Mouse (Mus musculus): ENCODE data around the gene Rpl31. TPM values are rescaled to one million over a fixed set of nuclear protein-coding genes. Genes with fewer than 3 reads are reported as not detected.

Rpl31 gene
- polyA plus RNA-seq (2015; fragmentation: Nextera tagmentation; extraction: Ambion mirVana), result 525 and 532 TPM in 2 replicates

DNA sequence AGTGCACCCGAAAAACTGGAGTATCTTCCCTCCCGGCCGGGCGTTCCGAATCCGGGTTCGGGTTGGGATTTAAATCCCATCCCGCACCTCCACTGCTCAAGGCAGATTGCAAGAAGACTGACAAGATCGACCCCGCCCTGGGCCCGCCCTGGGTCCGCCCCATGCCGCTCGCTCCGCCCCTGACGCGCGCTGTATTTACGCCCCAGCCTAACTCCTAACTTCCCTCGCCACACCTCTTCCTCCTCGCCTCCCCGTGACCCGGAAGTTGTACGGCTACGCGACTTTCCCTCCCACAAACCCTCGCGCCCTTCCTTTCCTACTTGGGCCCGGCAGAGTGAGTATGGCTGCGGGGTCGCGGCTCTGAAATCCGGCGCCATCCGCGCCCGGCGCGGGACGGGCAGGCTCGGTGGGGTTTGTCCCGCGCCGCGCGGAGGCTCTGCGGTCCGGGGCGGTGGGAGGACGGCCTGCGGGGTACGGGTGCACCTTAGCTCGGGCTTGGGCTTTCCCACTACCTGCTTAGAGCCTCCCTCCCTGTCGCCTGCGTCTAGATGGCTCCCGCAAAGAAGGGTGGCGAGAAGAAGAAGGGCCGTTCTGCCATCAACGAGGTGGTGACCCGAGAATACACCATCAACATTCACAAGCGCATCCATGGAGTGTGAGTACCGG is at the start of gene Rpl31:
Gene Rpl31 (plus strand): TSS at position 242 of the 666 bp plus-strand sequence.
- H3K9me3 ChIP-seq (replicated peaks), result no peaks in the 10 kb centered on the region
- H3K4me1 ChIP-seq, result peaks cover 18% of the 10 kb centered on the region
- peak; percentile 99 for ATAC-seq (ENCODE audit: insufficient number of reproducible peaks, low FRiP score, low TSS enrichment, low read depth)
- H3K27me3 ChIP-seq, result no peaks in the 10 kb centered on the region
- peak within 1 kb of the TSS; percentile 81 for H3K4me3 ChIP-seq (replicated peaks)
- H3K9ac ChIP-seq, result peak within 1 kb of the TSS; percentile 91
- under 1% methylated on average over 62 of the region's 62 CpGs for WGBS
- peak within 1 kb of the TSS; percentile 95 for H3K27ac ChIP-seq (replicated peaks)
- H3K4me2 ChIP-seq (replicated peaks), result peak within 1 kb of the TSS; percentile 72
- H3K36me3 ChIP-seq, result peaks cover 34% of the 10 kb centered on the region

DNA sequence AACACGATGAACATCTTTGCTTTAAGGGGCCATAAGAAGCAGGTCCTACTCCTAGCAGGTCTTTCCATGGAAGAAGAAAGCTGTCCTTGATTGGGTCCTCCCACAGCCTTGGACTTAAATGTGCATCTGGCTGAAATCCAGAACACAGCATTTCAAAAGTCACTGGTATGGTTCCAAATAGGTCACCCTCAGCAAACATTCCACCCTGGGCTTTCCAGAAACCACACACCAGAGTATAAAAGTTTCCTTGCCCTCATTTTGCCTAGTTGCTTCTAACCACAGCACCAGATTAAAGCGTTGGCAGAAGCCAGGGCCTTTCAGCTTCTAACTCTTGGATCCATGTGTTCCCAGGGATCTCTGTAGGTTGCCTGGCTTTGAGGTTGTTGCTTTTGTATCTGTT is 49.7 kb upstream of the Rpl31 start:
- no peaks in the 10 kb centered on the region for H3K36me3 ChIP-seq
- no peaks in the 10 kb centered on the region for H3K9me3 ChIP-seq (replicated peaks)
- H3K27ac ChIP-seq (replicated peaks), result peak overlapping the region; percentile 71; the same call in 1 of the 2 replicates
- H3K4me3 ChIP-seq (replicated peaks), result no peak overlapping the region
- ATAC-seq (ENCODE audit: insufficient number of reproducible peaks, low FRiP score, low TSS enrichment, low read depth), result peak; percentile 63
- 58% methylated on average over 2 of the region's 2 CpGs for WGBS
- H3K9ac ChIP-seq, result no peak overlapping the region
- H3K27me3 ChIP-seq, result no peaks in the 10 kb centered on the region
- peaks cover 47% of the 10 kb centered on the region for H3K4me1 ChIP-seq
- H3K4me2 ChIP-seq (replicated peaks), result no peak overlapping the region

DNA sequence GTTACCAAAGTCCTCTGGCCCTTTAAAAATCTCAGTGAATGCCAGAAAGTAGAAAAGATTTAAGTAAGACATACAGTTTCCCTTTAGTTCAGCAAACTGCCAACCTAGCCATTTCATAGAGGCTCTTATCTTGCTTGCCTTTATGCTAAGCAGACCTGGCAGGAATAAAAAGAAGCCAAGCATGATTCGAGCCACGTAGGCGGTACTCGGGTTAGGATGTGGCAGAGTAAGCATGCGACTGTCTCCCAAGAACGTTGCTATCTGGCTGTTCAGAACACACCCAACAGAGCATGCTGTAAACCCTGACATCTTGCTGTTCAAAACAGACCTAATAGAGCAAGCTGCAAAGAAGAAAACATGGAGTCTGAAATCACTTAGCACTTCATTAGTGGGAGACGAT is 48.8 kb upstream of the Rpl31 start:
- no peak for ATAC-seq (ENCODE audit: insufficient number of reproducible peaks, low FRiP score, low TSS enrichment, low read depth)
- Histone ChIP-seq H3K9me3 (replicated peaks) (no peaks in the 10 kb centered on the region), H3K4me1 (peaks cover 38% of the 10 kb centered on the region), H3K4me2 (replicated peaks) (no peak overlapping the region), H3K27ac (replicated peaks) (peak overlapping the region; percentile 39; the same call in 1 of the 2 replicates), H3K9ac (no peak overlapping the region), H3K4me3 (replicated peaks) (no peak overlapping the region), H3K36me3 (no peaks in the 10 kb centered on the region), H3K27me3 (no peaks in the 10 kb centered on the region)
- 47% methylated on average over 7 of the region's 7 CpGs for WGBS

DNA sequence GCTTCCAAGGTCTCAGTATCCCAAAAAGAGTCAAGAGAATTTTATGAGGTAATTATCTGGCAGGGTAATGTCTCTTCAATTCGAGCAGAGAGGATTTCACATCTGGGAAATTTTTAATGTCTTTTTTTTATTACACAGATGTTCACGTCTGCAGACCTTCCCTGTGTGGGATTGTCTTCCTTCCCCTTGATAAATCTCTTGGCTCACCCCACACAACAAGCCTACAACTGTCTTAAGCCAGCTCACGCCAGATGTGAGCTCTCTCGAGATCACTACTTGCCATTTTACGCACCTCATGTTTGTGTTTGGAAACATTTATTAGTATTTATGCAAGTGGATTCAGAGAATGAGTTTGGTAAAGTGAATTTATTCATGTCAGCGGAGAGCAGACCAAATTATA is 45.7 kb upstream of the Rpl31 start:
- WGBS, result 43% methylated on average over 6 of the region's 6 CpGs
- peak overlapping the region; percentile 52 for H3K27ac ChIP-seq (replicated peaks)
- H3K4me1 ChIP-seq, result peaks cover 34% of the 10 kb centered on the region
- H3K4me2 ChIP-seq (replicated peaks), result no peak overlapping the region
- H3K9ac ChIP-seq, result no peak overlapping the region
- no peak overlapping the region for H3K4me3 ChIP-seq (replicated peaks)
- ATAC-seq (ENCODE audit: insufficient number of reproducible peaks, low FRiP score, low TSS enrichment, low read depth), result no peak
- no peaks in the 10 kb centered on the region for H3K27me3 ChIP-seq
- no peaks in the 10 kb centered on the region for H3K9me3 ChIP-seq (replicated peaks)
- no peaks in the 10 kb centered on the region for H3K36me3 ChIP-seq

DNA sequence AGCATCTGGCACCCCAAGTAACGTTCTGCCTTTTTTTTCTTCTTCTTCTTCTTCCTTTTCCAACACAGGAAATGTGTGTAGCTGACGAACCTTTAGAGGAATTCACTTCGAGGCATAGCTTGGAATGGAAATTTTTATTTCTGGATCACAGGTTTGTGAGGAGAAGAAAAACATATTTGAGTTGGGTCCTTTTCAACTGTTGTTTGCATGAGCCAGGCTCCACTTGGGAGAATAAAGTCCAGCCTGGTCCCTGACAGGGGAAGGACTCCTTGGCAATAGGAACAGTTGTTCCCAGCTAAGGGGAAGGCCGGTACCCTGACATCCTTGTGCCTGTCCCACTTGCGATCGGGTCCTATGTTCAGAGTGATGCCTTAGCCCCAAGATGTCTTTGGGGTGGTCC is 42.4 kb upstream of the Rpl31 start:
- H3K4me1 ChIP-seq, result peaks cover 11% of the 10 kb centered on the region
- no peak overlapping the region for H3K4me3 ChIP-seq (replicated peaks)
- H3K9me3 ChIP-seq (replicated peaks), result no peaks in the 10 kb centered on the region
- no peaks in the 10 kb centered on the region for H3K27me3 ChIP-seq
- H3K9ac ChIP-seq, result no peak overlapping the region
- H3K36me3 ChIP-seq, result no peaks in the 10 kb centered on the region
- no peak overlapping the region for H3K4me2 ChIP-seq (replicated peaks)
- WGBS, result 73% methylated on average over 6 of the region's 6 CpGs
- no peak for ATAC-seq (ENCODE audit: insufficient number of reproducible peaks, low FRiP score, low TSS enrichment, low read depth)
- no peak overlapping the region for H3K27ac ChIP-seq (replicated peaks)

DNA sequence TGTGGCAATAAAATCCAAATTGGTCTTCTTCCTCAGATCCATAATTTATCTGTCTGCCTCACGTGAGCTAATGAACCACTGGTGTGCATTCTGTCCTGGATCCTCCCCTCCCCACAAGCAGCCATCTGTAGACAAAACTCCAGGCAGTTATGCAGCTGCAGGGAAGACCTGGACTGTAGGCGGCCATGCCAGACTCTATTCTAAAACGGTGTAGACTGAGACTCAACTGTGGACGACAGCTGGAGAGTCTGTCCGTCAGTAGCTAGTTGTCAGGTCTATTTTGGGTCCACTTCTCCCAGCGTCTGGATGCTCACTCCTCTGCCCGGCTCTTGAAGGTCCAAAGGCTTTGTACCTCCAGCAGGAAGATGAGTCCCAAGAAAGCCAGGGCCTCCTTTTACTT is 40.1 kb upstream of the Rpl31 start:
- Histone ChIP-seq H3K4me3 (replicated peaks) (no peak overlapping the region), H3K9ac (no peak overlapping the region), H3K27ac (replicated peaks) (no peak overlapping the region), H3K4me2 (replicated peaks) (no peak overlapping the region), H3K36me3 (no peaks in the 10 kb centered on the region), H3K27me3 (no peaks in the 10 kb centered on the region), H3K9me3 (replicated peaks) (no peaks in the 10 kb centered on the region), H3K4me1 (0 out of 2 replicates have a peak, but pooled peaks cover 5% of the 10 kb centered on the region)
- ATAC-seq (ENCODE audit: insufficient number of reproducible peaks, low FRiP score, low TSS enrichment, low read depth), result no peak
- WGBS, result 60% methylated on average over 7 of the region's 7 CpGs

DNA sequence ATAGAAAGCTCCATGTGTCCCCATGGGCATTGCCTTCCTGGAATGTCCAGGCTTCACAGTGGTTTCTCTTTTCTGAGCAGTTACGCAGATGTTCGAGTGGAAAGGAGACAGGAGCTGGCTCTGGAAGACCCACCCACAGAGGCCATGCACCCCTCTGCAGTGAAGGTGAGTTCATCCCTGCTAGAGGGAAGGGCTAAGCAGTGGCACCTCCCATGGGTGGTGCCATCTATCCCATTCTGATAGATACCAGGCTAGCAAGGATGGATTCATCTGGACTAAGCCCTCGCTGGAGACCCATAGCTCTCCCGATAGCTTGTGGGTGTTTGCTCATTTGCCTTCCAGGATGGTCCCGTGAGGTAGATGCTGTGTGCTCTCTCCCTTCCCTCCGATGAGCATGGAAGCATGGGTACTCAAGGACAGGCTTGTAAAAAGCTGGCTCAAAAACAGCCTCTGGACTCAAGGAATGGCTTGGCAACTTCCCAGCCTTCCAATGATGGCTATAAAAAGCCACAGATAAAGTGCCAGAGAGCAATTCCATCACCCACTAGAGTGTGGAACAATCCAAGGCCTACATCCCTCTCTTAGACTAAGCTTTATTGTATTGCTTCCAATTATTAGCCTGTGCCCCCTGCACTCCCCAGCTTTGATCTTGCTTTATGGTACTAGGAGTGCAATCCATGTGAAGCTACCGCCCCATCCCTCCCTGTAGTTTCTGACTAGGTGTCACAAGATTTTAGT is 36.6 kb upstream of the Rpl31 start:
- Histone ChIP-seq H3K27ac (replicated peaks) (no peak overlapping the region), H3K9me3 (replicated peaks) (no peaks in the 10 kb centered on the region), H3K9ac (no peak overlapping the region), H3K4me2 (replicated peaks) (no peak overlapping the region), H3K27me3 (peaks cover 9% of the 10 kb centered on the region; the same call in 1 of the 2 replicates), H3K4me3 (replicated peaks) (no peak overlapping the region), H3K36me3 (no peaks in the 10 kb centered on the region), H3K4me1 (0 out of 2 replicates have a peak, but pooled peaks cover 3% of the 10 kb centered on the region)
- ATAC-seq (ENCODE audit: insufficient number of reproducible peaks, low FRiP score, low TSS enrichment, low read depth), result no peak
- WGBS, result 86% methylated on average over 7 of the region's 7 CpGs

DNA sequence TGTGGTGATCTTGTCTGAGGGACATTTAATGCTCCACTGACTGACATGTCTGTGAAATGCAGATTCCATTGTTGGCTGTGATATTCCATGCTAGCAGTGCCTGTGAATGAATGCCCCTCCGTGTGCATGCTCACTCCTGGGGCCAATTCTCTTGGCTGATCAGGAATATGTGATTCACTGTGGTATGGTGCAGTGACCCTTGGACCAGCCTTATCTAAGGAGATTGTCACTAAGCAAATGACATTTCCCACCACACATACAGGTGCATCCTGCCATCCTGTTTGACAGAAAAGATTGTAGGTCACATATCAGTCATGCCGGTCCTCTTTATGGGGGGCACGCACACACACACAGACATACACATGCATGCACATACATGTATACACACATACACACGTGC is 35.2 kb upstream of the Rpl31 start:
- H3K4me3 ChIP-seq (replicated peaks), result no peak overlapping the region
- no peak for ATAC-seq (ENCODE audit: insufficient number of reproducible peaks, low FRiP score, low TSS enrichment, low read depth)
- 87% methylated on average over 4 of the region's 4 CpGs for WGBS
- H3K4me2 ChIP-seq (replicated peaks), result no peak overlapping the region
- H3K27me3 ChIP-seq, result peaks cover 9% of the 10 kb centered on the region
- no peaks in the 10 kb centered on the region for H3K36me3 ChIP-seq
- H3K4me1 ChIP-seq, result 0 out of 2 replicates have a peak, but pooled peaks cover 3% of the 10 kb centered on the region
- H3K27ac ChIP-seq (replicated peaks), result no peak overlapping the region
- no peaks in the 10 kb centered on the region for H3K9me3 ChIP-seq (replicated peaks)
- H3K9ac ChIP-seq, result no peak overlapping the region

DNA sequence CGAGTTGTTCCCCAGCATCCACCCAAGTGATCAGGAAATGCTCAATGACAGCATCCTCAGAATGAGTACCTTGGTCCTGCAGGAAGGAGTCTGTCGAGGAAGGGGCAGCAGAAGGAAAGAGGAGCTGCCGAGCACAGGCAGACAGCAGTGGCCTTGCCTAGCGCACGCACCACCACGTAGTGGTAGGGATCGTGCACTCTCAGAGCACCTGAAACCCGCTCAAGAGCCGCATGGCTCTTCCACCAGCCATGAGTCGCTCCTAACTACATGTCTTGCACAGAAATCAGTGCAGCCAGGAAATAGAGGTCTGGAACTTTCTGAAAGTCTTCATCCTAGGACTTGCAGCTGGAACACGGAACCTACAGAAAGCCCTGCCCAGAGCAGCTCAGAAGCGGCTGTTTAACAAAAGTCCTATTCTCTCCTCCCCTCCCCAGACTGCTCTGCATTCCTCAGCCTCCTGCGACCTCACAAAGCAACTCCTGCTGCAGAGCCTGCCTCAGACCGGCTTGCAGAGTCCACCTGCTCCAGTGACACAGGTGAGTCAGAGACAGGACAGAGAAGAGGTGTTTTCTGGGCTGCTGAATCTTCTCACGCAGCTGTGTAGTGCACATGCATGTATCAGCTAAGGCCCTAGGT is 32.0 kb upstream of the Rpl31 start:
- Histone ChIP-seq H3K4me3 (replicated peaks) (no peak overlapping the region), H3K4me1 (0 out of 2 replicates have a peak, but pooled peaks cover 3% of the 10 kb centered on the region), H3K36me3 (no peaks in the 10 kb centered on the region), H3K9ac (no peak overlapping the region), H3K27me3 (peaks cover 16% of the 10 kb centered on the region), H3K4me2 (replicated peaks) (no peak overlapping the region), H3K27ac (replicated peaks) (no peak overlapping the region), H3K9me3 (replicated peaks) (no peaks in the 10 kb centered on the region)
- ATAC-seq (ENCODE audit: insufficient number of reproducible peaks, low FRiP score, low TSS enrichment, low read depth), result no peak
- 24% methylated on average over 15 of the region's 15 CpGs for WGBS

DNA sequence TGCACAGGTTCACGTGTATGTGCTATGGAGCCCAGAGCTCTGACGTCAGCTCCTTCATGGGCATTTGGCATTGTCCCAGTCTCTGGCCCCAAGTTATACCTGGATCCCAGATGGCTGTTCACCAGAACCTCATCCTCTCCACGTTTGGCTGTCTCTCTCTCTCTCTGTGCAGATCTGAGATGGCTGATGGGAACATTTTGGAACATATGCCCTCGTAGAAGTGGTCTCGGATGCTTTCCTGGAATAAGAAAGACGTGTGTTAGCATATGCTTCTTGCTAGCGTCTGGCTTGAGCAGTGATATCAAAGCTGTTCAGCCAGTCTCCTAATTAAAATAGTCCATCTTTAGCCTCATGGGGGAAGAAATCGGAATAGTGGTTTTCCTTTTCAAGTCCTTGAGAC is 30.9 kb upstream of the Rpl31 start:
- Histone ChIP-seq H3K4me1 (no peaks in the 10 kb centered on the region), H3K27ac (replicated peaks) (no peak overlapping the region), H3K27me3 (peaks cover 23% of the 10 kb centered on the region), H3K9ac (no peak overlapping the region), H3K4me3 (replicated peaks) (no peak overlapping the region), H3K4me2 (replicated peaks) (no peak overlapping the region), H3K36me3 (no peaks in the 10 kb centered on the region), H3K9me3 (replicated peaks) (no peaks in the 10 kb centered on the region)
- ATAC-seq (ENCODE audit: insufficient number of reproducible peaks, low FRiP score, low TSS enrichment, low read depth), result no peak
- 68% methylated on average over 8 of the region's 8 CpGs for WGBS

DNA sequence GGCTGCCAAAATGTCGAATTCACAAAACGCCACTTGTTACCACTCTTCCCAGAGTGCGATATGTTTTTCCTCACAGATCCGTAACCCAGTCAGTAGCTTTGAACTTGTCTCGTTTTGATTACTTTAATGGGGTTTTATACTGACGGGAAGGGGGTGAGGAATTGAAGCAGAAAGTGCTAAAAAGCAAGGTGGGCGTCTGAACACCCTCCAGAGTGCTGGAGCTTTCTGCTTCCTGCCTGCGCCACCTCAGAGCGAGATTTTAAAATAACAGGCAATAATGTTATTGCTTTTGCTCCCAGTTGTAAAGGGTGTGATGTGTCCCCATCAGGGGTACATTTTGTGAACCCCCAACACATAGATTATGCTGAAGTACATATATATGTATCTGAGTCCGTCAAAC is 28.8 kb upstream of the Rpl31 start:
- no peak for ATAC-seq (ENCODE audit: insufficient number of reproducible peaks, low FRiP score, low TSS enrichment, low read depth)
- H3K36me3 ChIP-seq, result no peaks in the 10 kb centered on the region
- no peak overlapping the region for H3K4me3 ChIP-seq (replicated peaks)
- no peaks in the 10 kb centered on the region for H3K9me3 ChIP-seq (replicated peaks)
- no peak overlapping the region for H3K4me2 ChIP-seq (replicated peaks)
- no peak overlapping the region for H3K9ac ChIP-seq
- H3K27me3 ChIP-seq, result peaks cover 23% of the 10 kb centered on the region
- H3K4me1 ChIP-seq, result no peaks in the 10 kb centered on the region
- no peak overlapping the region for H3K27ac ChIP-seq (replicated peaks)
- whole genome bisulfite sequencing, result 75% methylated on average over 10 of the region's 10 CpGs
